Mouse (Mus musculus): ENCODE results near the gene Arhgap15.
A peak's percentile ranks its signal among the peaks of the same experiment; 100 is the strongest.

Gene Arhgap15

DNA sequence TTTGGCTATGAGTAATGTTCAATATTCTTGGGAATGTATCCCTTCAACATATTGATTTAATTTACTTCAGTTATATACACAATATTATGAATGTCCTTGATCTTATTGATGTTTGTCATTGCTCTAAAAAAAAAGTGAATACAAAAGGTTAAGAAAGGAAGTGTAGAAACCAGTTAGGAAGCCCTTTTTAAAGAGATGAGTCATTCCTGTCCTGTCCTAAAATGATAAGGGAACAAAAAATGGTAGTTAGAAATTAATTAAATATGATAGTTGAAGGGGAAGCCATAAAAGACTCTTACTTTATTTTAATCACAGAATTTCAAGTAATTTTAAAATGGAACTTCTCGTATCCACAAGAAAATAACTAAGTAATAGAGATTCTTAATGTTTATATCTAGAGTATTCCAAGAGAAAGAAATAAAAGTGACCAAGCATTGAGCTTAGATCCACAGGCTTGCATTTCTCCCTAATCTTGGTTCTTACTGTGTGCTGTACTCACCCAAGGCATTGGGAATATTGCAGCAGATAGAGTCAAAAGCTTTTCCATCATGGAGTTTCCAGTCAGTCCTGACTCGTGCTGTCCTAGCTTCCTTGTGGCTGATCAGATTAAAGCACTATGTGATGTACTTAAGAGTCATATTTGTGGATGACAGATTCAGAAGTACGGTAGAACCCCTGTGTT, 291.0 kb downstream of the Arhgap15 start:
- no peak for DNase-seq (ENCODE audit: low spot score)

DNA sequence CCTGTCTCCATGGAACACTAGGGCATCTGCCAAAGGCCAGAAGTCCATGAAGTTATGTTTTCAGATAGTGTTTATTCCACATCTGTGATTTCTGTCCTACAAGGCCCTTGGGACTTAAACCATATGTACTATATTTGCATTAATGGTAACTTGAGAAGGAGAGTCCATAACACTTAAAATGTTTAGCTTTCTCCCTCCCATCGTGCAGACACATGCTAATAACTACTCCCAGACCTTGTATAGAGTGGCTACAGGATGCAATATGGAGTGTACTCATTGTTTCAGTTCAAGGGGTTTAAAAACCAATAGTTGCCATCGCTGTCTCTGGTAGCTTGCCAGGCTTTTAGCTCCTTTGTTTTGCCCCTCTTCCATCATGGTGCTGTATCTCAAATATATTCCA, 295.5 kb downstream of the Arhgap15 start:
- no peak for DNase-seq (ENCODE audit: low spot score)

DNA sequence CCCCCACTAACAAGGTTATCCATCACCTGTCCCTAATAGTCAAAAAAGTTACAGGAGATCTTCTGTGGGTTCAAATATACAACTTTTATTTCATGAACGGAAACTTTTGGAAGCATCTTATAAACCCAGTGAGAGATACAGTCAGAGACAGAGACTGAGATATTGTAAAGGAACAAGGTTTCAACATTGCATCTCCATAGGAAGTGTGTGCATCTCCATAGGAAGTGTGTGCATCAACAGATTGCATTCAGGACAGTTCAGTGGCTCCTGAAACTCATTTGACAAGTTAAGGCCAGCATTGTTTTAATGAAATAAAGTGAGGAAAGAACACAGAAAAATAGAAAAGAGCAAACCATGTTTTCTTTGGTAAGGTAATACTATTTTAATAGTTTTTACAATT, 296.0 kb downstream of the Arhgap15 start:
- DNase-seq (ENCODE audit: low spot score) = no peak

GRCm38 (mm10) chr2:44045231-44045630, 296.6 kb downstream of the Arhgap15 start:
- no peak for DNase-seq (ENCODE audit: low spot score)

DNA sequence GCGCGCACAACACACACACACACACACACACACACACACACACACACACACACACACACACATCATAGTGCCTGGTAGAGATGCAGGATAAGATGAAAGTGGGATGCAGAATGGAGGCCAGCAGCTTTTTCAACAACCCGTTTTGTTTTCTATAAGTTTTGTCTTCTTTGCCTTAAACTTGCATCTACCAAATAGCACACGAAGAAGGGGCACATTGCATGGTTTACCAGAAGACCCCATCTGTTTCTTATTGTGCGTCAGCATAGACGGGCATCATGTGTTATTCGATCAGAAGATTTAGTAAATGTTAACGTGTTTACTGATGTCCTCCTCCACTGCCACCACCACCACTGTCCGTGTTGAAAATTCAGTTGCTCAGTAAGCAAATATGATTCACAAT, 311.7 kb downstream of the Arhgap15 start:
- DNase-seq (ENCODE audit: low spot score) = no peak

GRCm38 (mm10) chr2:44060716-44061115, 312.1 kb downstream of the Arhgap15 start:
- DNase-seq (ENCODE audit: low spot score) = no peak

- no peak for DNase-seq (ENCODE audit: low spot score)
These were observed 316.4 kb downstream of the Arhgap15 start for GRCm38 (mm10) chr2:44065067-44065466.

GRCm38 (mm10) chr2:44068151-44068840, 319.7 kb downstream of the Arhgap15 start:
- DNase-seq (ENCODE audit: low spot score) = no peak

- no peak for DNase-seq (ENCODE audit: low spot score)
These were observed 320.3 kb downstream of the Arhgap15 start for GRCm38 (mm10) chr2:44068906-44069305.

DNA sequence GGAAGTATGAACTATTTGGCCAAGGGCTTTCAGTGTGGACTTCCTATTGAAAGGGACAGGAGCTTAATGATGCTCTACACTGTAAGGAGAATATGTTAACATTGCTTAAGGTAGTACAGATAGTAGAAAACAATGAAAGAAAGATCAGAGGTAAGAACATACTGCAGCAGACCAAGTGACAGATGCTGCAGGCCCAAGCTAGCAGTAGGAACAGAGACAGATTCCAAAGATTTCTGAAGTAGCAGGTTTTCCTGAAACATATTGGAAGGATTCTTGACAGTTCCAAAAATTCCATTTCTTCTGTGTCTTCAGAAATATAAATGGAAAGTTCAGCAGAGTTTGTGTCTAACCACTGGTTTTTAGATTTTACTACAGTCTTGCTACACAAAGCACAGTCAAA, 327.9 kb downstream of the Arhgap15 start:
- DNase-seq (ENCODE audit: low spot score) = no peak

- DNase-seq (ENCODE audit: low spot score) = no peak
These were observed 331.9 kb downstream of the Arhgap15 start for GRCm38 (mm10) chr2:44080530-44080929.

- no peak for DNase-seq (ENCODE audit: low spot score)
These were observed 332.6 kb downstream of the Arhgap15 start for GRCm38 (mm10) chr2:44081241-44081640.

- DNase-seq (ENCODE audit: low spot score) = no peak
These were observed 335.8 kb downstream of the Arhgap15 start for GRCm38 (mm10) chr2:44084471-44084870.

GRCm38 (mm10) chr2:44086403-44087056, 337.9 kb downstream of the Arhgap15 start:
- DNase-seq (ENCODE audit: low spot score) = no peak

- DNase-seq (ENCODE audit: low spot score) = no peak
These were observed 349.9 kb downstream of the Arhgap15 start for GRCm38 (mm10) chr2:44098552-44098951.

DNA sequence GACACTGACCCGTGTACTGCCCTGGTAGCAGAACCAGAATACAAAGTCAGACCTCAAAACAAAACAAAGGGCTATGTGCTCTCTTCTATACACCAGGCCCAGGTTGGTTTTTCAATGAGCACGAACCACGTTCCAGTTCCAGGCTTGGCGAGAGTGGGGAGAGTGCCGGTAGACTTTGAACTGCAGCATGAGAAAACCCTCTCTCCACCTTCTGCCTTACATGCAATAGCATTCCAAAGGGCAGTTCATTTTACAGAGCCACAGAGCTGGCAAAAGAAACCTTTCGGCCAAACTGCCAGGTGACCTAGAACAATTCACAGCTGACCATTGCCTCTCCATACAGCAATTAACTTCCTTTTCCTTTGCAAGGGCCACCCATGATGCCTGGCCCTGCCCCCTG, 353.7 kb downstream of the Arhgap15 start:
- no peak for DNase-seq (ENCODE audit: low spot score)

- no peak for DNase-seq (ENCODE audit: low spot score)
These were observed 354.7 kb downstream of the Arhgap15 start for GRCm38 (mm10) chr2:44103321-44103720.

- DNase-seq (ENCODE audit: low spot score) = peak; percentile 33
These were observed 355.1 kb downstream of the Arhgap15 start for GRCm38 (mm10) chr2:44103742-44104141.

DNA sequence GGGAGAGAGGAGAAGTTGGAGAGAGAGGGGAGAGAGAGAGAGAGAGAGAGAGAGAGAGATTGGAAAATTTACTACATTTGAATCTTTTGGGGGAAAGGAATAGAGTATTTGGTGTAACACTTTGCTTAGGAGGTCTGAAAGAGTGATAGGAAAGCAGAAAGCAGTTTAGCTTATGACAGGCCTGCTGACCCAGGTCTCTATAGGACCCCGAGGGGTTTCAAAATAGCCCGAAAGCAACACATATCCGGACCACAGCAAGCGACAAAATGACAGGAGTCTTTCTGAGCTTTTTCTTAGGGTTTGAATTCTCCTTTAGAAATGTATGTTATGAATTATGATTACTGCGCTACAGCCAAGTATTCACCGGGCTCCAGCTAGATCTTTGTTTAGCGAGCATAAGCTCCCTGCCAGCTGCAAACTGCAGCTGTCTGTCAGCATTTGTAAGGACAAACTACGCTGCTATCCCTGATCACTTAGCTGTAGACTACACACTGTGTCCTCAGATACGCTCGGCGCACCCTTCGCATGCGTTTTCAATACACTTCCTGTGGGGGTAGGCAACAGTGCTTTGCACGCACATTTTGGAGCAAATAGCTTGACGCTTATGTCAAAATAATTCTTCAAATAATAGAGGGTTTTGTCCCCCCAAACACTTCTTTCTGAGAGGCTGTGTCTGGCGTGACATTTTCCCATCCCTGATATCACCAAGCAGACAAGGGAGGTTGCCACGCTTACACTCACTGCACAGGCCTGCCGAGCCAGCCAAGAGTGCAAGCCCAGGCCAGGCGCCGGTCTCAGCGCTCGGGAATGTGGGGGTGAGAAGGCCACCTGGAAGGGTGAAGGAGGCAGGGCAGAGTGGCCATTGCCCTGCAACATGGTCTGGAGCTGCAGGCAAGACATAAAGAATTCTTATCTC, 355.9 kb downstream of the Arhgap15 start:
- peak; percentile 52 for DNase-seq (ENCODE audit: low spot score)

GRCm38 (mm10) chr2:44105198-44105555, 356.6 kb downstream of the Arhgap15 start:
- DNase-seq (ENCODE audit: low spot score) = no peak

GRCm38 (mm10) chr2:44106359-44106758, 357.7 kb downstream of the Arhgap15 start:
- DNase-seq (ENCODE audit: low spot score) = no peak

- DNase-seq (ENCODE audit: low spot score) = no peak
These were observed 362.7 kb downstream of the Arhgap15 start for GRCm38 (mm10) chr2:44111276-44111675.
